Mouse (Mus musculus): Measurements from ENCODE around the gene Sbf2. TPM values are rescaled to one million over a fixed set of nuclear protein-coding genes. Genes with fewer than 3 reads are reported as not detected.

The Sbf2 gene
- polyA plus RNA-seq, 1 experiment from 2014 or later: 41.3 TPM

- no peaks in the 10 kb centered on the region for H3K27me3 ChIP-seq
- ATAC-seq (peak; percentile 97), DNase-seq (ENCODE audit: low read depth, low spot score) (peak; percentile 83)
- CTCF ChIA-PET: interaction anchor here (0.8 to 2.4 kb wide), 6 partner anchors 10 to 135 kb away, joined by 3 to 14 read pairs (median 4); no protein-coding TSS in a partner anchor
- POLR2A ChIA-PET: interaction anchor here (0.7 to 1.3 kb wide), 4 partner anchors 8 to 133 kb away, joined by 3 to 4 read pairs (median 4); no protein-coding TSS in a partner anchor
- TF ChIP-seq CTCF (IDR thresholded peaks at IDR 0.05): no peak
- in situ Hi-C loops (cut with MboI; ENCODE audit: low pct_unique_long_range_greater_than_20kb): no loop called here
Measured at GRCm38 (mm10) chr7:110296889-110297603, 317.7 kb downstream of the Sbf2 start.

GRCm38 (mm10) chr7:110289647-110290046 lies 325.1 kb downstream of the Sbf2 start:
- ChIA-PET POLR2A (no interaction called here), CTCF (interaction anchor here (1.3 kb wide), 1 partner anchor 143 kb away, joined by 3 read pairs; no protein-coding TSS in a partner anchor)
- no peak for TF ChIP-seq CTCF (IDR thresholded peaks at IDR 0.05)
- in situ Hi-C loops (cut with MboI; ENCODE audit: low pct_unique_long_range_greater_than_20kb): loop anchor here (5.0 to 10.0 kb wide), 4 partner anchors 143 to 505 kb away; partner anchors contain the start of gene Adm
- H3K27me3 ChIP-seq: no peaks in the 10 kb centered on the region
- DNase-seq (ENCODE audit: low read depth, low spot score) (no peak), ATAC-seq (no peak)

- H3K27me3 ChIP-seq: no peaks in the 10 kb centered on the region
- in situ Hi-C loops (cut with MboI; ENCODE audit: low pct_unique_long_range_greater_than_20kb): loop anchor here (5.0 to 10.0 kb wide), 4 partner anchors 144 to 506 kb away; partner anchors contain the start of gene Adm
- TF ChIP-seq CTCF (IDR thresholded peaks at IDR 0.05): no peak
- CTCF ChIA-PET: interaction anchor here (0.9 to 3.5 kb wide), 5 partner anchors 9 to 341 kb away, joined by 3 to 14 read pairs (median 10); no protein-coding TSS in a partner anchor
- DNase-seq (ENCODE audit: low read depth, low spot score) (no peak), ATAC-seq (peak; percentile 20)
- POLR2A ChIA-PET: interaction anchor here (1.1 kb wide), 1 partner anchor 9 kb away, joined by 4 read pairs; no protein-coding TSS in a partner anchor
Measured at GRCm38 (mm10) chr7:110288731-110289191, 326.0 kb downstream of the Sbf2 start.

- no peak for DNase-seq (ENCODE audit: low read depth, low spot score)
- TF ChIP-seq CTCF (IDR thresholded peaks at IDR 0.05): no peak
- in situ Hi-C loops (cut with MboI; ENCODE audit: low pct_unique_long_range_greater_than_20kb): loop anchor here (5.0 to 10.0 kb wide), 4 partner anchors 144 to 507 kb away; partner anchors contain the start of gene Adm
- H3K27me3 ChIP-seq: no peaks in the 10 kb centered on the region
- peak; percentile 27 for ATAC-seq
- POLR2A ChIA-PET: interaction anchor here (1.1 kb wide), 1 partner anchor 9 kb away, joined by 4 read pairs; no protein-coding TSS in a partner anchor
- CTCF ChIA-PET: interaction anchor here (0.6 to 3.5 kb wide), 7 partner anchors 8 to 358 kb away, joined by 3 to 14 read pairs (median 4); no protein-coding TSS in a partner anchor
Measured at GRCm38 (mm10) chr7:110288191-110288604, 326.5 kb downstream of the Sbf2 start.

GRCm38 (mm10) chr7:110287476-110288071 lies 327.1 kb downstream of the Sbf2 start:
- no peak for TF ChIP-seq CTCF (IDR thresholded peaks at IDR 0.05)
- ChIA-PET POLR2A (interaction anchor here (0.6 to 1.6 kb wide), 4 partner anchors 10 to 343 kb away, joined by 3 to 7 read pairs (median 4); no protein-coding TSS in a partner anchor), CTCF (interaction anchor here (0.6 to 3.5 kb wide), 8 partner anchors 7 to 401 kb away, joined by 3 to 14 read pairs (median 4); no protein-coding TSS in a partner anchor)
- no peaks in the 10 kb centered on the region for H3K27me3 ChIP-seq
- in situ Hi-C loops (cut with MboI; ENCODE audit: low pct_unique_long_range_greater_than_20kb): loop anchor here (5.0 to 10.0 kb wide), 4 partner anchors 145 to 507 kb away; partner anchors contain the start of gene Adm
- DNase-seq (ENCODE audit: low read depth, low spot score) (no peak), ATAC-seq (no peak)

GRCm38 (mm10) chr7:110286838-110287475 lies 327.8 kb downstream of the Sbf2 start:
- POLR2A ChIA-PET: interaction anchor here (0.6 to 1.6 kb wide), 4 partner anchors 10 to 344 kb away, joined by 3 to 7 read pairs (median 4); no protein-coding TSS in a partner anchor
- no peak for TF ChIP-seq CTCF (IDR thresholded peaks at IDR 0.05)
- no peaks in the 10 kb centered on the region for H3K27me3 ChIP-seq
- in situ Hi-C loops (cut with MboI; ENCODE audit: low pct_unique_long_range_greater_than_20kb): loop anchor here (5.0 to 10.0 kb wide), 4 partner anchors 145 to 508 kb away; partner anchors contain the start of gene Adm
- CTCF ChIA-PET: interaction anchor here (0.9 to 3.5 kb wide), 11 partner anchors 11 to 402 kb away, joined by 3 to 14 read pairs (median 5); no protein-coding TSS in a partner anchor
- ATAC-seq (no peak), DNase-seq (ENCODE audit: low read depth, low spot score) (no peak)

GRCm38 (mm10) chr7:110286198-110286732 lies 328.5 kb downstream of the Sbf2 start:
- TF ChIP-seq CTCF (IDR thresholded peaks at IDR 0.05): no peak
- ChIA-PET POLR2A (interaction anchor here (1.0 to 1.6 kb wide), 2 partner anchors 11 to 154 kb away, joined by 3 to 4 read pairs; no protein-coding TSS in a partner anchor), CTCF (interaction anchor here (0.9 to 3.5 kb wide), 10 partner anchors 11 to 403 kb away, joined by 3 to 14 read pairs (median 4); no protein-coding TSS in a partner anchor)
- ATAC-seq (no peak), DNase-seq (ENCODE audit: low read depth, low spot score) (no peak)
- no peaks in the 10 kb centered on the region for H3K27me3 ChIP-seq
- in situ Hi-C loops (cut with MboI; ENCODE audit: low pct_unique_long_range_greater_than_20kb): loop anchor here (5.0 to 10.0 kb wide), 4 partner anchors 146 to 509 kb away; partner anchors contain the start of gene Adm

GRCm38 (mm10) chr7:110285849-110286151 lies 328.9 kb downstream of the Sbf2 start:
- ATAC-seq (no peak), DNase-seq (ENCODE audit: low read depth, low spot score) (no peak)
- POLR2A ChIA-PET: interaction anchor here (1.0 kb wide), 1 partner anchor 155 kb away, joined by 3 read pairs; no protein-coding TSS in a partner anchor
- CTCF ChIA-PET: interaction anchor here (1.0 to 3.5 kb wide), 7 partner anchors 12 to 187 kb away, joined by 3 to 14 read pairs (median 4); no protein-coding TSS in a partner anchor
- no peaks in the 10 kb centered on the region for H3K27me3 ChIP-seq
- in situ Hi-C loops (cut with MboI; ENCODE audit: low pct_unique_long_range_greater_than_20kb): loop anchor here (5.0 to 10.0 kb wide), 4 partner anchors 147 to 509 kb away; partner anchors contain the start of gene Adm
- TF ChIP-seq CTCF (IDR thresholded peaks at IDR 0.05): no peak
